Mouse (Mus musculus): ENCODE measurements around the gene Trip12.

DNA sequence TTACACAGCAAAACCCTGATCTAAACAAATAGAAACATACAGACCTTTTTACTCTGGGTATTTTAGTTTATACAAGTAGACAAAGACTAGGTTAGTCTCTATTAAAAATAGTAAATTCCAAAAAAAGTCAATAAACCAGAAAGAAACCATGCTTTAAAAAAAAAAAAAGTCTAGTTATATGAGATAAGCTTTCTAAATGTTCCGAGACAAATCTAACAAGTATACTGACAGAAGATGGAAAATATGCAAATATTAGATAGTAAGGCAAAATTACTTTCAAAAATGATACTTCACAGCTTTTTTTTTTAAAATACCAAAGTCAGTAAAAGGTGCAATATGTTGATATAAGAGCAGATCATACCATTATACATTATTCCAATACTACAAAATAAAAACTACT lies 22.7 kb downstream of the Trip12 start:
- TF ChIP-seq CTCF (IDR thresholded peaks at IDR 0.05; ENCODE audit: extremely low read depth, insufficient read length, insufficient replicate concordance, low read depth, low read length) (no peak), POLR2A (IDR thresholded peaks at IDR 0.05; ENCODE audit: low read depth, low read length) (no peak)

All from small intestine, adult 2 months (tissue).